Mouse (Mus musculus) heart, postnatal 0 days (tissue): Measurements from ENCODE around the gene Tbk1. TPM values are rescaled to one million over a fixed set of nuclear protein-coding genes. Genes with fewer than 3 reads are reported as not detected.
A peak's percentile ranks its signal among the peaks of the same experiment; 100 is the strongest.

Experiments used
- ATAC-seq: fragments of 200-750 bp; cut with Nextera tagmentation; 2 replicates; pipeline ENCODE4 v1.8.0; 2017; ENCODE audit warnings: low read depth, moderate number of reproducible peaks, moderate library complexity; ENCODE audit not compliant: insufficient read depth
- DNase-seq: peaks from one replicate; pipeline ENCODE4 v3.0.0-alpha.2; 2016; ENCODE audit warnings: low spot score
- H3K27ac ChIP-seq: fragments of 300-500 bp; sonication (generic); 2 replicates; pipeline ENCODE4 v1.5.1; 2014; ENCODE audit warnings: low read depth, mild to moderate bottlenecking
- H3K27me3 ChIP-seq: fragments of 300-500 bp; sonication (generic); 2 replicates; pipeline ENCODE4 v1.6.1; 2014; ENCODE audit warnings: low read length, mixed read lengths; ENCODE audit not compliant: control insufficient read depth, insufficient read depth
- H3K36me3 ChIP-seq: fragments of 300-500 bp; sonication (generic); replicated peaks from 2 replicates; pipeline ENCODE4 v1.6.1; 2014; ENCODE audit warnings: low read length, mixed read lengths; ENCODE audit not compliant: control insufficient read depth, insufficient read depth
- H3K4me1 ChIP-seq: fragments of 300-500 bp; sonication (generic); 2 replicates; pipeline ENCODE4 v1.6.1; 2014; ENCODE audit warnings: antibody characterized with exemption; ENCODE audit not compliant: control insufficient read depth, insufficient read depth
- H3K4me2 ChIP-seq: fragments of 300-500 bp; sonication (generic); 2 replicates; pipeline ENCODE4 v1.6.1; 2014; ENCODE audit warnings: low read depth, mild to moderate bottlenecking, low read length, moderate library complexity
- H3K4me3 ChIP-seq: fragments of 300-500 bp; sonication (generic); 2 replicates; pipeline ENCODE4 v1.5.1; 2014; ENCODE audit warnings: low read depth, low read length
- H3K9ac ChIP-seq: fragments of 300-500 bp; sonication (generic); replicated peaks from 2 replicates; pipeline ENCODE4 v1.6.1; 2014; ENCODE audit warnings: low read depth, low read length, mixed read lengths
- H3K9me3 ChIP-seq: fragments of 300-500 bp; sonication (generic); replicated peaks from 2 replicates; pipeline ENCODE4 v1.6.1; 2016; ENCODE audit warnings: low read length; ENCODE audit not compliant: control insufficient read depth
- CTCF ChIP-seq: IDR thresholded peaks from 2 replicates; pipeline ENCODE4 v1.5.1; 2016; ENCODE audit warnings: antibody characterized with exemption, control low read depth, low read depth
- EP300 ChIP-seq: IDR thresholded peaks from 2 replicates; pipeline ENCODE4 v1.6.1; 2016; ENCODE audit warnings: antibody characterized with exemption, low read depth
- WGBS: fragments of 180-500 bp; shearing (Covaris S2); extraction: QIAGEN DNeasy Blood & Tissue Kit; methylation state at CpG from one replicate; pipeline ENCODE4 v1.1.7; 2014; 5-methylcytosine and 5-hydroxymethylcytosine counted together
- polyA plus RNA-seq: library from polyadenylated mRNA; unstranded; fragments of >200 nt; fragmentation: Nextera tagmentation; extraction: Ambion mirVana; gene quantifications from 2 replicates; pipeline ENCODE4 v1.2.1, GENCODE M21; 2015
- total RNA-seq: library from RNA; depleted of rRNA; stranded (reverse); fragments of >200 nt; gene quantifications from 2 replicates; pipeline ENCODE4 v1.2.3, GENCODE M21; 2014; ENCODE audit warnings: low replicate concordance

Gene Tbk1
- total and polyA plus RNA-seq, 2 experiments from 2014 or later = 12.5 to 15.5 TPM

GRCm38 (mm10) chr10:121604632-121605344 is 18.2 kb upstream of the Tbk1 start:
- Histone ChIP-seq H3K27me3 (no peaks in the 10 kb centered on the region), H3K27ac (no peak overlapping the region), H3K9me3 (no peaks in the 10 kb centered on the region), H3K36me3 (peaks cover 93% of the 10 kb centered on the region), H3K4me1 (no peaks in the 10 kb centered on the region), H3K4me2 (no peak overlapping the region), H3K9ac (no peak overlapping the region), H3K4me3 (no peak overlapping the region)
- ATAC-seq (no peak), DNase-seq (no peak)
- no peak for TF ChIP-seq CTCF
- no peak for TF ChIP-seq EP300
- WGBS = 86% methylated on average over 13 of the region's 13 CpGs

- ATAC-seq (no peak), DNase-seq (no peak)
- no peak overlapping the region for H3K9ac ChIP-seq
- 75% methylated on average over 4 of the region's 4 CpGs for WGBS
- no peaks in the 10 kb centered on the region for H3K27me3 ChIP-seq
- H3K4me1 ChIP-seq = no peaks in the 10 kb centered on the region
- TF ChIP-seq CTCF (no peak), EP300 (no peak)
- H3K9me3 ChIP-seq = no peaks in the 10 kb centered on the region
- no peak overlapping the region for H3K4me2 ChIP-seq
- H3K36me3 ChIP-seq = peaks cover 97% of the 10 kb centered on the region
- no peak overlapping the region for H3K4me3 ChIP-seq
- no peak overlapping the region for H3K27ac ChIP-seq
Observed at GRCm38 (mm10) chr10:121603556-121603955, 17.0 kb upstream of the Tbk1 start.

GRCm38 (mm10) chr10:121601272-121601671 is 14.7 kb upstream of the Tbk1 start:
- Histone ChIP-seq H3K27me3 (no peaks in the 10 kb centered on the region), H3K4me2 (no peak overlapping the region), H3K36me3 (peaks cover 98% of the 10 kb centered on the region), H3K4me1 (no peaks in the 10 kb centered on the region), H3K9ac (no peak overlapping the region), H3K27ac (no peak overlapping the region), H3K4me3 (no peak overlapping the region), H3K9me3 (no peaks in the 10 kb centered on the region)
- no peak for TF ChIP-seq EP300
- TF ChIP-seq CTCF = no peak
- no peak for ATAC-seq
- 90% methylated on average over 6 of the region's 6 CpGs for WGBS
- no peak for DNase-seq

GRCm38 (mm10) chr10:121596580-121596979 is 10.0 kb upstream of the Tbk1 start:
- no peak overlapping the region for H3K4me2 ChIP-seq
- no peaks in the 10 kb centered on the region for H3K9me3 ChIP-seq
- no peak overlapping the region for H3K4me3 ChIP-seq
- no peak for ATAC-seq
- 69% methylated on average over 9 of the region's 9 CpGs for WGBS
- H3K27me3 ChIP-seq = no peaks in the 10 kb centered on the region
- no peak overlapping the region for H3K27ac ChIP-seq
- TF ChIP-seq EP300 (no peak), CTCF (no peak)
- no peaks in the 10 kb centered on the region for H3K4me1 ChIP-seq
- DNase-seq = no peak
- H3K36me3 ChIP-seq = peaks cover 88% of the 10 kb centered on the region
- no peak overlapping the region for H3K9ac ChIP-seq

GRCm38 (mm10) chr10:121591106-121591505 is 4.5 kb upstream of the Tbk1 start:
- Histone ChIP-seq H3K27ac (no peak overlapping the region), H3K4me1 (no peaks in the 10 kb centered on the region), H3K27me3 (no peaks in the 10 kb centered on the region), H3K9ac (no peak overlapping the region), H3K36me3 (peaks cover 34% of the 10 kb centered on the region), H3K4me2 (no peak overlapping the region), H3K9me3 (no peaks in the 10 kb centered on the region), H3K4me3 (no peak overlapping the region)
- ATAC-seq (no peak), DNase-seq (no peak)
- TF ChIP-seq EP300 (no peak), CTCF (no peak)
- 91% methylated on average over 14 of the region's 14 CpGs for WGBS

GRCm38 (mm10) chr10:121587371-121587840 is 819 bp upstream of the Tbk1 start:
- DNase-seq = no peak
- peak overlapping the region; percentile 85 for H3K9ac ChIP-seq
- peak overlapping the region; percentile 84 for H3K27ac ChIP-seq
- H3K9me3 ChIP-seq = no peaks in the 10 kb centered on the region
- H3K27me3 ChIP-seq = no peaks in the 10 kb centered on the region
- TF ChIP-seq CTCF (no peak), EP300 (no peak)
- H3K4me2 ChIP-seq = peak overlapping the region; percentile 68
- whole genome bisulfite sequencing = 49% methylated on average over 6 of the region's 6 CpGs
- H3K36me3 ChIP-seq = peaks cover 23% of the 10 kb centered on the region
- no peak for ATAC-seq
- H3K4me1 ChIP-seq = peaks cover 9% of the 10 kb centered on the region; the same call in 1 of the 2 replicates
- H3K4me3 ChIP-seq = peak overlapping the region; percentile 73
